Mouse (Mus musculus): ENCODE results near the gene Sbpl. TPM values are rescaled to one million over a fixed set of nuclear protein-coding genes. Genes with fewer than 3 reads are reported as not detected.

The Sbpl gene
- polyA plus RNA-seq, 1 experiment from 2014 or later: not detected

DNA sequence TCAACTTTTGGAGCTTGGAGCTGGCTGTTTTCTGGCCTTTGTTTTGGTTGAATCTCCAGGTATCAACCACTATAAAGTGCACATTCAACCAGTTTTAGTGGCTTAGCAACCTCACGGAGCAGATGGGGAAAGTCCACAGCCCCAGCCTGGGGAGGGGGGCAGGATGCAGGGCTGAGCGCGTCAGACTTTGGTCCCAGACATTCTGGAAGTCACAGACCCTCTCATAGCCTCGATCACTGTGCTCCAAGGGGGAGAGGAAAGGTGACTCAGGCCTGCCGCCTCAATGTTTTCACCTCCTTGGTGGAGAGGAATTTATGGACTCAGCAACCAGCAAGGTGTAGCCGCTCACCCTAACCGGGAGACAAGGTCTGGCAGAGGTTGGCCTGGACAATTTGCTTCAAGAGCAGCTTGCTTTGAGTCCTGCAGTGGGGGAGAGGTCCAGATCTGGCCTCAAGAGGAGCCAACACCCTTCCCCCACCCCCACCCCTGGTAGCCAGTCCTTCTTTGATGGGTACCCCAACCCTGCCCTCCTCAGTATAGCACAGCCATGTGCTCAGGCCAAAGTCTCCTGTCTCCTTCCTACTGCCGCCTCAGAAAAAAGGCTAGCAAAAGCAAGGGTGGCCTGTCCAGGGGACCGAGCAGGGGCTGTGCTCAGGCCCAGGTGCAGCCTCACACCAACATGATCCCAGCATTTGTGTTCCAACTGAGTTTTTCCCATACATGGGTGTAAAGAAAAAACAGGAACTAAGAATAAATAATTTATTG, 37.9 kb upstream of the Sbpl start:
- Histone ChIP-seq H3K4me3 (ENCODE audit: low read depth, low read length) (peak overlapping the region; percentile 33), H3K36me3 (ENCODE audit: control insufficient read depth, insufficient read depth, low read length) (no peaks in the 10 kb centered on the region), H3K27ac (ENCODE audit: low read length) (peak overlapping the region; percentile 23; the same call in 1 of the 2 replicates), H3K4me2 (ENCODE audit: low read length) (peak overlapping the region; percentile 74), H3K9ac (ENCODE audit: low read depth, low read length) (peak overlapping the region; percentile 80; the same call in 1 of the 2 replicates), H3K9me3 (replicated peaks; ENCODE audit: control insufficient read depth, low read length, poor library complexity, severe bottlenecking) (no peaks in the 10 kb centered on the region), H3K4me1 (ENCODE audit: control insufficient read depth, insufficient read depth, low read length) (peaks cover 6% of the 10 kb centered on the region; the same call in 1 of the 2 replicates), H3K27me3 (ENCODE audit: control insufficient read depth, insufficient read depth, low read depth, low read length) (no peaks in the 10 kb centered on the region)
- ATAC-seq: peak; percentile 79
- 71% methylated on average over 9 of the region's 9 CpGs for whole genome bisulfite sequencing

DNA sequence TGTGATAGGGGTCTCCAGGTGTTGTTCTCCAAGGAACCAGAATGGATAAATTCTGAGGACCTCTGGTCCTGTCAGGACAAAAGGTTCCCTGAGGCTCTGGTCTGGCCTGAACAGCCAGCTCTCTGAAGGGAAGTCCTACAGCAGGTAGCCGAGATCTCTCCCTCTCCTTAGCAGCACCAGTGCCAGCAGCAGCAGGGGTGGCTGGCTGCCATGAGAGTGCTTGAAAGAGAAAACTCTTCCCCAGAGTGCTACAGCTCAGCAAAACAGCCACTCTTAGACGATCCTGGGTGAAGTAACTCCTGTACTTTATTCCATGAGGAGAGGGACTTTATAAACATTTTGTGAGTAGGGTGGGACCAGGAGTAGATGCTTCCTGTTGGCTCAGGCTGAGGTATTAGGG, 34.7 kb upstream of the Sbpl start:
- H3K9ac ChIP-seq (ENCODE audit: low read depth, low read length): no peak overlapping the region
- H3K4me3 ChIP-seq (ENCODE audit: low read depth, low read length): no peak overlapping the region
- WGBS: 40% methylated on average over 2 of the region's 2 CpGs
- H3K4me2 ChIP-seq (ENCODE audit: low read length): no peak overlapping the region
- H3K27me3 ChIP-seq (ENCODE audit: control insufficient read depth, insufficient read depth, low read depth, low read length): no peaks in the 10 kb centered on the region
- no peaks in the 10 kb centered on the region for H3K36me3 ChIP-seq (ENCODE audit: control insufficient read depth, insufficient read depth, low read length)
- H3K4me1 ChIP-seq (ENCODE audit: control insufficient read depth, insufficient read depth, low read length): peaks cover 6% of the 10 kb centered on the region; the same call in 1 of the 2 replicates
- H3K9me3 ChIP-seq (replicated peaks; ENCODE audit: control insufficient read depth, low read length, poor library complexity, severe bottlenecking): no peaks in the 10 kb centered on the region
- no peak overlapping the region for H3K27ac ChIP-seq (ENCODE audit: low read length)
- no peak for ATAC-seq

DNA sequence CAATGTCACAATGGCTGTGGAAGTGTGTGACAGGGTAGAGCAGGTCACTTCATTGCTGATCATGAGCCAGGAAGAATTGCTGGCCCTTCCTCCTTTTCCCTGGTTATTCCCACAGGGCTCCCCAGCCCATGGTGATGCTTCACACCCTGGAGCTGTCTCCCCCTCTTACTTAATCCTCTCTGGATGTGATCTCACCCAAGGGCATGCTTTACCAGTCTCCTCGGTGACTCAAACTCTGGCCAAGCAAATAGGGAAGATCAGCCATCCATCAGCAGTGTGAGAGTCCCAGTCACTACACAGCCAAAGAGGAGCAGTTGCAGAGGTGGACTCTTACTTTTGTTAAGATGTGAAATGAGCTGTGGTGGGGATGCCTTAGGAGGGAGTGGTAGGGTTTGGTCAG, 29.9 kb upstream of the Sbpl start:
- ATAC-seq: no peak

DNA sequence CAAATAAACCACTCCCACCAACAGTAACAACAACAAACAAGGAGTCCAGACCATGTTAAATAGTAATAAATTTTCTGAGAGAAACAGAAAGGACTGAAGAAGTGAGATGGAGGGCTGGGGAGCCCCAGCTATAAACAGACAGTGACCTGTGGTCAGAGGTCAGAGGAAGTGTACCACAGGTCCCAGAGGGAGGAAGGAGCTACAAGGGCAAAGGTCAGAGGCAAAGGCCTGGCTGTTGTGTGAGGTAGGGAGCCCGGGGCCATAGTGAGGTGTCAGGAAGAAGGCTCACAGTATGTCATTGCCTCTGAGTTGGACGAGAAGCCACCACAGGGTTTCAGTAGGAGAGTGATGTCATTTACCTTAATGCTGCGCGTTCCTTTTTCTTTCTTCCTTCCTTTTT, 27.8 kb upstream of the Sbpl start:
- H3K9ac ChIP-seq (ENCODE audit: low read depth, low read length): no peak overlapping the region
- H3K4me3 ChIP-seq (ENCODE audit: low read depth, low read length): no peak overlapping the region
- WGBS: 65% methylated on average over 4 of the region's 4 CpGs
- no peaks in the 10 kb centered on the region for H3K4me1 ChIP-seq (ENCODE audit: control insufficient read depth, insufficient read depth, low read length)
- H3K36me3 ChIP-seq (ENCODE audit: control insufficient read depth, insufficient read depth, low read length): no peaks in the 10 kb centered on the region
- H3K9me3 ChIP-seq (replicated peaks; ENCODE audit: control insufficient read depth, low read length, poor library complexity, severe bottlenecking): no peaks in the 10 kb centered on the region
- H3K27me3 ChIP-seq (ENCODE audit: control insufficient read depth, insufficient read depth, low read depth, low read length): no peaks in the 10 kb centered on the region
- ATAC-seq: no peak
- no peak overlapping the region for H3K4me2 ChIP-seq (ENCODE audit: low read length)
- H3K27ac ChIP-seq (ENCODE audit: low read length): no peak overlapping the region

More for the DNA sequence above, 29.9 kb upstream of the Sbpl start:
- no peak overlapping the region for H3K9ac ChIP-seq (ENCODE audit: low read depth, low read length)
- no peaks in the 10 kb centered on the region for H3K27me3 ChIP-seq (ENCODE audit: control insufficient read depth, insufficient read depth, low read depth, low read length)
- H3K9me3 ChIP-seq (replicated peaks; ENCODE audit: control insufficient read depth, low read length, poor library complexity, severe bottlenecking): no peaks in the 10 kb centered on the region
- H3K27ac ChIP-seq (ENCODE audit: low read length): no peak overlapping the region
- no peaks in the 10 kb centered on the region for H3K4me1 ChIP-seq (ENCODE audit: control insufficient read depth, insufficient read depth, low read length)
- 78% methylated on average over 1 of the region's 1 CpGs for WGBS
- no peak overlapping the region for H3K4me3 ChIP-seq (ENCODE audit: low read depth, low read length)
- no peaks in the 10 kb centered on the region for H3K36me3 ChIP-seq (ENCODE audit: control insufficient read depth, insufficient read depth, low read length)
- H3K4me2 ChIP-seq (ENCODE audit: low read length): no peak overlapping the region

DNA sequence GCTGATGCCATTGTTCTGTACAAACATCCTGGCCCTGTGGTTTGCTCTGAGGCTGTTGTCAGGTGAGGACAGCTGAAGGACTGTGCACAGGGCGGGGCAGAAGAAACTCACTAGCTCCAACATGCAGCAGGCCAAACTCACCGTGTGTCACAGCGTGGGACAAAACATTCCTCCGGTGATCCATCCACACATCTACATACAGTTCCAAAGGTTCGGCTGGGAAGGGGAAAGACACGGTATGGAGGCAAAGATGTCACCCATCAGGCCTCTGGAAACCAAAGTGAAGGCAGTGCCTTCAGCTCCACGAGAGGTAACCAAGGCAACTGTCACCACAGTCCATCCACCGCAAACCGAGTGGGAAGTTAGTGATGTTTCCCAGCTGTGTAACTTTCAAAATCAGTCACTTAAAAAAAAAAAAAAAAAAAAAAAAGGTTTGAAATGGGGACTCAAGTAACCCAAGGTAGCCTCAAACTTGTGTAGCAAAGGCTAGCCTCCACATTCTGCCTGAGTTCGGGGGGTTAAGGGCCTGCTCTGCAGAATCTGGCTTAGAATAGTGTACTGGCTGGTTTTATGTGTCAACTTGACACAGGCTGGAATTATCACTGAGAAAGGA, 25.3 kb upstream of the Sbpl start, which contains the start of gene Prss30:
Gene Prss30, minus strand, starts transcription at position 270 of the 613 bp plus-strand sequence.
- Histone ChIP-seq H3K4me1 (ENCODE audit: control insufficient read depth, insufficient read depth, low read length) (no peaks in the 10 kb centered on the region), H3K4me2 (ENCODE audit: low read length) (no peak within 1 kb of the TSS), H3K4me3 (ENCODE audit: low read depth, low read length) (no peak within 1 kb of the TSS), H3K9me3 (replicated peaks; ENCODE audit: control insufficient read depth, low read length, poor library complexity, severe bottlenecking) (no peaks in the 10 kb centered on the region), H3K27me3 (ENCODE audit: control insufficient read depth, insufficient read depth, low read depth, low read length) (no peaks in the 10 kb centered on the region), H3K9ac (ENCODE audit: low read depth, low read length) (no peak within 1 kb of the TSS), H3K36me3 (ENCODE audit: control insufficient read depth, insufficient read depth, low read length) (no peaks in the 10 kb centered on the region), H3K27ac (ENCODE audit: low read length) (no peak within 1 kb of the TSS)
- no peak for ATAC-seq
- 84% methylated on average over 10 of the region's 10 CpGs for WGBS

DNA sequence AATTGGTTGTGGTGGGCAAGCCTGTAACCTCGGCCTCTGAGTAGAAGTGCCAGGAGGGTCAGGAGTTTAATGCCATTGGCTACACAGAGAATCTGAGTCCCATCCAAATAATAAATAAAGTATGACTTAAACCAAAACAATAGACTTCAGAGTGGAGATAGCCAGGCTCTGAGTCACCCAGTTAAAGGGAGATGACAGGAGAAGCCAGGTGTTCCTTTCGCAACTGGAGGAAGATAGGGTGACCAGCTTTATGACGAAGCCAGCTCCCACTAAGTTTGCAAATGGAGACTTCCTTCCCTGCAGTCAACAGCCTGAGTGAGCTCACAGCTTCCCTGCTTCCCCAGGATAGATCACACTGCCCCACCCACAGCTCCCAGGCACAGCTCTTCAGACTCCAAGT, 24.4 kb upstream of the Sbpl start:
- no peaks in the 10 kb centered on the region for H3K9me3 ChIP-seq (replicated peaks; ENCODE audit: control insufficient read depth, low read length, poor library complexity, severe bottlenecking)
- no peaks in the 10 kb centered on the region for H3K4me1 ChIP-seq (ENCODE audit: control insufficient read depth, insufficient read depth, low read length)
- H3K4me2 ChIP-seq (ENCODE audit: low read length): no peak overlapping the region
- H3K36me3 ChIP-seq (ENCODE audit: control insufficient read depth, insufficient read depth, low read length): no peaks in the 10 kb centered on the region
- H3K27ac ChIP-seq (ENCODE audit: low read length): no peak overlapping the region
- no peak overlapping the region for H3K9ac ChIP-seq (ENCODE audit: low read depth, low read length)
- H3K27me3 ChIP-seq (ENCODE audit: control insufficient read depth, insufficient read depth, low read depth, low read length): no peaks in the 10 kb centered on the region
- no peak overlapping the region for H3K4me3 ChIP-seq (ENCODE audit: low read depth, low read length)
- no peak for ATAC-seq
- 71% methylated on average over 3 of the region's 3 CpGs for WGBS

DNA sequence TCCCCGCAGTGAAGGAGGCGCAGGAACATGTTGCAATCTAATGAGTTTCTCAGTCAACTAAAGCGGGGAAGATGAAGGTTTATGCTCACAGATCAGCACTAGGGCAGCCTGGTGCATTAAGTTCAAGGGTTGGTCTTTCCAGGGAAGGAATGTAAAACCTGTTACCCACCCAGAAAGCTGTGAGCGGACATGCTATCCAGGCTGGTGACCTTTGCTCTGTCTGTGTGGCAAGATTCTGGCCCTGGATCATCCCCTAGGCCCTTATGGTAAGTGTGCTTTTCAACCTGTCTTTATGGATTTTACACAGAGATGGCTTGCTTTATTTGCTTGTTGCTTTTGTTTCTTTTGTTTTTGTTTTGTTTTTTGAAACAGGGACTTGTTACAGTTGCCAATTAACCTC, 21.6 kb upstream of the Sbpl start:
- H3K36me3 ChIP-seq (ENCODE audit: control insufficient read depth, insufficient read depth, low read length): no peaks in the 10 kb centered on the region
- H3K27me3 ChIP-seq (ENCODE audit: control insufficient read depth, insufficient read depth, low read depth, low read length): no peaks in the 10 kb centered on the region
- no peaks in the 10 kb centered on the region for H3K4me1 ChIP-seq (ENCODE audit: control insufficient read depth, insufficient read depth, low read length)
- no peaks in the 10 kb centered on the region for H3K9me3 ChIP-seq (replicated peaks; ENCODE audit: control insufficient read depth, low read length, poor library complexity, severe bottlenecking)
- H3K27ac ChIP-seq (ENCODE audit: low read length): no peak overlapping the region
- no peak for ATAC-seq
- WGBS: 75% methylated on average over 4 of the region's 4 CpGs
- no peak overlapping the region for H3K4me2 ChIP-seq (ENCODE audit: low read length)
- no peak overlapping the region for H3K9ac ChIP-seq (ENCODE audit: low read depth, low read length)
- H3K4me3 ChIP-seq (ENCODE audit: low read depth, low read length): no peak overlapping the region

DNA sequence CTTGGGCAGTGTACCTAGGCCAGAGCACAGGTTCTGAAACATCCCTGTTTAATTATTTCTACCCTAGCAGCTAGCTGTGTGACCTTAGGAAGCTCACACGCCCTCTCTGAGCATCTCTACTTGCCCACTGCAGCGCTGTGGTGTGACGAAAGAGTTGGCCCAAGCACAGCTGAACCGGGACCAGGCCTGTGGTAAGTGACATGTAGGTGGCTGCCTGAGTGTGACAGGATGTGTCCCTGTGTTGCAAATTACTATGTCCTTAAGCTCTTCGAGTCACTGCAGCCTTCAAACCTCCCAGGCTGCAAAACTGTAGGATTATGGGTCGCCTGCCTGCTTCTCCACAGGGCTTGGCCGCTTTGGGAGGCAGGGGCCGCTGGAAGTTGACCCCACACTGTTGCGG, 16.2 kb upstream of the Sbpl start:
- H3K4me1 ChIP-seq (ENCODE audit: control insufficient read depth, insufficient read depth, low read length): no peaks in the 10 kb centered on the region
- 72% methylated on average over 9 of the region's 9 CpGs for WGBS
- 0 out of 2 replicates have a peak overlapping the region, but pooled peaks have one; percentile 3 for H3K9ac ChIP-seq (ENCODE audit: low read depth, low read length)
- H3K4me2 ChIP-seq (ENCODE audit: low read length): no peak overlapping the region
- no peak for ATAC-seq
- H3K36me3 ChIP-seq (ENCODE audit: control insufficient read depth, insufficient read depth, low read length): no peaks in the 10 kb centered on the region
- H3K4me3 ChIP-seq (ENCODE audit: low read depth, low read length): no peak overlapping the region
- no peaks in the 10 kb centered on the region for H3K9me3 ChIP-seq (replicated peaks; ENCODE audit: control insufficient read depth, low read length, poor library complexity, severe bottlenecking)
- no peaks in the 10 kb centered on the region for H3K27me3 ChIP-seq (ENCODE audit: control insufficient read depth, insufficient read depth, low read depth, low read length)
- H3K27ac ChIP-seq (ENCODE audit: low read length): no peak overlapping the region

DNA sequence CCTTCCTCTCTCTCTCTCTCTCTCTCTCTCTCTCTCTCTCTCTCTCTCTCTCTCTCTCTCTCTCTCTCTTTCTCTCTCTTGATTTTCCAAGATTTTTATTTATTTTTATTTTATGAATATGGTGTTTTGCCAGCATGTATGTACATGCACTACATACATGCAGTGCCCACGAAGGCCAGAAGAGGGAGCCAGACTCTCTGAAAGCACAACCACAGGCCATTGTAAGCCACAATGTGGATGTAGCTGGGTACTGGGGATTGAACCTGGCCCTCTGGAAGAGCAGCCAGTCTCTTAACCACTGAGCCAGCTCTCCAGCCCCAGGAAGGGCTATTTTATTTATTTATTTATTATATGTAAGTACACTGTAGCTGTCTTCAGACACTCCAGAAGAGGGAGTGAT, 14.2 kb upstream of the Sbpl start:
- no peaks in the 10 kb centered on the region for H3K27me3 ChIP-seq (ENCODE audit: control insufficient read depth, insufficient read depth, low read depth, low read length)
- ATAC-seq: no peak
- H3K4me3 ChIP-seq (ENCODE audit: low read depth, low read length): no peak overlapping the region
- no peak overlapping the region for H3K27ac ChIP-seq (ENCODE audit: low read length)
- H3K9me3 ChIP-seq (replicated peaks; ENCODE audit: control insufficient read depth, low read length, poor library complexity, severe bottlenecking): no peaks in the 10 kb centered on the region
- 0% methylated on average over 1 of the region's 1 CpGs for WGBS
- H3K4me2 ChIP-seq (ENCODE audit: low read length): no peak overlapping the region
- H3K9ac ChIP-seq (ENCODE audit: low read depth, low read length): no peak overlapping the region
- H3K36me3 ChIP-seq (ENCODE audit: control insufficient read depth, insufficient read depth, low read length): no peaks in the 10 kb centered on the region
- no peaks in the 10 kb centered on the region for H3K4me1 ChIP-seq (ENCODE audit: control insufficient read depth, insufficient read depth, low read length)

Data from midbrain, embryonic 16.5 days (tissue).